Mouse (Mus musculus): ENCODE results near the gene Ccdc114. TPM values are rescaled to one million over a fixed set of nuclear protein-coding genes. Genes with fewer than 3 reads are reported as not detected.
"Not testable (repeated sequence)": the region's sequence is repeated elsewhere in the genome, so short reads cannot be mapped to it uniquely, and the experiment has no call there.

Ccdc114 gene
- polyA plus RNA-seq (2015; fragmentation: Nextera tagmentation; extraction: Ambion mirVana): 6.0 TPM in 2 replicates

DNA sequence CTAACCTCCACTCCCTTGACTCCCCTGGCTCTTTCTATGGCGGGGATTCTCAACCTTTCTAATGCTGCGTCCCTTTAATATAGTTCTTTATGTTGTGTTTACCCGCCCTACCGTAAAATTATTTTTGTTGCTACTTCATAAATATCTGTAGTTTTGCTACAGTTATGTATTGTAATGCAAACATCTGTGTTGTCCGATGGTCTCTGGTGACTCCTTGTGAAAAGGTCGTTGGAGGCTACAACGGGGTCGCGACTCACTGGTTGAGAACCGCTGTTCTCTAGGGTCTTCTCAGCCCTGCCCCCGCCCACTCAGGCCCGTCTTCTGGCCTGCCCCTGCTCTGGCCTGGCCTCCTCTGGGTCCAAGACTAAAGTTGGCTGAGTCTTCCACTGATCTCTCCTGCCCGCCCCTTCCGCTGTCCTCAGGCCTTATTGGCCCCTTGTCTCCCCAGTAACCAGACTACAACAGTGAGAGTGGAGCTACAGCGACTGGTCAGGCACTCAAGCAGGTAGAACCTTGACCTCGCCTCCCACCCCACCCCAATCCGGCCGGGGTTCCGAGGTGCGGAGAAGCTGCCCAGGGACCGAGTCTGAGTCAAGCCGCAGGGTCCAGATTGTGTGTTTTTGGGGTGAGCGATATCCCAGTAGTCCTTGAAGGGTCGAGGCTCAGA lies at the start of gene Ccdc114:
TSS of gene Ccdc114 (plus strand) at position 311 of the 667 bp plus-strand sequence.
- Histone ChIP-seq H3K4me1 (peaks cover 15% of the 10 kb centered on the region), H3K4me2 (peak within 1 kb of the TSS; percentile 83), H3K27ac (peak within 1 kb of the TSS; percentile 80), H3K9ac (peak within 1 kb of the TSS; percentile 46), H3K36me3 (replicated peaks) (no peaks in the 10 kb centered on the region), H3K4me3 (peak within 1 kb of the TSS; percentile 49), H3K27me3 (replicated peaks) (peaks cover 10% of the 10 kb centered on the region; the same call in 1 of the 2 replicates), H3K9me3 (no peaks in the 10 kb centered on the region)
- WGBS: 4% methylated on average over 24 of the region's 24 CpGs
- ATAC-seq (replicated peaks): peak; percentile 55

DNA sequence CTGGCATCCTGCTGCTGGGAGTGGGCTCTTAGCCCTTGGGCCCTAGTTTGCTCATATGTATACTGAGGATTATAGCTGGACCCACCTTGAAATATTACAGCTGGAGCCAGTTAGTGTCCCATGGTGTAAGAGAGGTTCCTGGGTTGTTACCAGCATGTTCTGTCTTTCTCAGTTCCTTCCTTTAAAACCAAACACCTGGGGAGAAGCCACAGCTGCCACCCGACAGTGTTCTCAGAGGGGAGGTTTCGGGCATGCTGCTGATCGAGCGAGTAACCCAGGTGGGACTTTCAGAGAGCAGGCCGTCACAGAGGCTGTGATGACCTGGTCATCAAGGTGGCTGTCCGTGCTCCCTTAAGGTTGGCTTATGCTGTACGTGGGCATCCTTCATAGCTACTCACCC lies 47.0 kb upstream of the Ccdc114 start:
- peaks cover 34% of the 10 kb centered on the region for H3K36me3 ChIP-seq (replicated peaks)
- H3K27ac ChIP-seq: no peak overlapping the region
- H3K9ac ChIP-seq: no peak overlapping the region
- peaks cover 22% of the 10 kb centered on the region for H3K4me1 ChIP-seq
- no peak overlapping the region for H3K4me3 ChIP-seq
- no peaks in the 10 kb centered on the region for H3K9me3 ChIP-seq
- no peak for ATAC-seq (replicated peaks)
- 95% methylated on average over 7 of the region's 7 CpGs for WGBS
- no peaks in the 10 kb centered on the region for H3K27me3 ChIP-seq (replicated peaks)
- H3K4me2 ChIP-seq: no peak overlapping the region

DNA sequence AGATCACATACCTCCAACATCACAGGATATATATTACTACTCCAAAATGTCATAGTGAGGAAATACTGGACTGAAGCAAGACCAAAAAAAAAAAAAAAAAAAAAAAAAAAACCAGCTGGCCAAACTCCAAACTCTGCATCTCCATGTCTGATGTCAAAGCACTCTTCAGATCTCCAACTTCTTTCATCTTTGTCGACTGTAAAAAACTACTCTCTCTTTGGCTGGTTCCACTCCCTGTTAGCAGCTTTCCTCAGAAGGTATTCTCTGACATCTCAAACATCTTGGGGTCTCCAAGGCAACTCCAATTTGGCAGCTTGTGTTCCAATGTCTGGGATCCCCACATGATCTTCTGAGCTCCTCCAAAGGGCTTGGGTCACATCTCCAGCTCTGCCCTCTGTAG lies 45.6 kb upstream of the Ccdc114 start, which contains the start of gene Grin2d:
TSS of gene Grin2d (minus strand) at position 101 of the 400 bp plus-strand sequence.
- not testable (repeated sequence) for ATAC-seq (replicated peaks)

DNA sequence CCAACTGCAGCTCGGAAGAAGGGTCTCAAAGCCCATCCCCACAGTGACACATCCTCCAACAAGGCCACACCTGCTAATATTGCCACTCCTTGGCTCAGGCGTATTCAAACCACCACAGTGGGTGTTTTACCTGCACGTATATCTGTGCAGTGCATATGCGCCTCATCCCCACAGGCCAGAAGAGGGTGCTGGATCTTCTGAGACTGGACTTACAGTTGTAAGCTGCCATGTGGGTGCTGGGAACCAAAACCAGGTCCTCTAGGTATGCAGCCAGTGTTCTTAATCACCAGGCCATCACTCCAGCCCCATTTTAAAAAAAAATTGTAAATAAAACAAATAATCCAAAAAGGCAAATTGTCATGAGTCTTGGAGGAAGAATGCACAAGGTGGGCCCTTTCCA lies 43.3 kb upstream of the Ccdc114 start:
- WGBS: 98% methylated on average over 4 of the region's 4 CpGs
- H3K9me3 ChIP-seq: no peaks in the 10 kb centered on the region
- 0 out of 2 replicates have a peak, but pooled peaks cover 2% of the 10 kb centered on the region for H3K4me1 ChIP-seq
- H3K36me3 ChIP-seq (replicated peaks): peaks cover 51% of the 10 kb centered on the region
- H3K27ac ChIP-seq: no peak overlapping the region
- H3K4me3 ChIP-seq: no peak overlapping the region
- H3K9ac ChIP-seq: no peak overlapping the region
- H3K4me2 ChIP-seq: no peak overlapping the region
- H3K27me3 ChIP-seq (replicated peaks): no peaks in the 10 kb centered on the region
- ATAC-seq (replicated peaks): no peak

More for the DNA sequence above, 45.6 kb upstream of the Ccdc114 start, which contains the start of gene Grin2d:
- Histone ChIP-seq H3K36me3 (replicated peaks) (peaks cover 46% of the 10 kb centered on the region), H3K4me1 (peaks cover 22% of the 10 kb centered on the region)
- not testable (repeated sequence) for H3K4me3 ChIP-seq; H3K4me2 ChIP-seq; H3K27me3 ChIP-seq (replicated peaks); H3K27ac ChIP-seq; H3K9ac ChIP-seq; H3K9me3 ChIP-seq
- WGBS: 91% methylated on average over 1 of the region's 1 CpGs

DNA sequence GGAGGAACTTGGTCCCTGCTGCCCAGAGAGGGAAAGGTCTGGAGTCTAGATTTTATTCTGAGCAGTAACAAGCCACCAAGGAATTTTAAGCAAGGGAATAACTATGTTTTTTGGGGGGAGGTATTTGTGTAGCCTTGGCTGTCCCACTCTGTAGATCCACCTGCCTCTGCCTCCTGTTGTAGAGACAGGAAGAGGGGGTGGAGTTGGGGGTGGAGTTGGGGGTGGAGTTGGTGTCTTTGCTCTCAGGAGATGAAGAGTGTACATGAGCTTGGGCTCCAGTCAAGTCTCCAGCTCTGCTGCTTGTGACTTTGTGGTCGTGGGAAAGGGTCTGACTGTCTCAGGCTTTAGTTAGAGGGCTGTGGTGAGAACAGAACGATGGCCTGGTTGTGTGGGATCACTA lies 42.9 kb upstream of the Ccdc114 start:
- Histone ChIP-seq H3K4me1 (no peaks in the 10 kb centered on the region), H3K4me3 (no peak overlapping the region), H3K9ac (no peak overlapping the region), H3K9me3 (no peaks in the 10 kb centered on the region), H3K4me2 (no peak overlapping the region), H3K27me3 (replicated peaks) (no peaks in the 10 kb centered on the region), H3K27ac (no peak overlapping the region), H3K36me3 (replicated peaks) (peaks cover 54% of the 10 kb centered on the region)
- 91% methylated on average over 2 of the region's 2 CpGs for WGBS
- no peak for ATAC-seq (replicated peaks)

DNA sequence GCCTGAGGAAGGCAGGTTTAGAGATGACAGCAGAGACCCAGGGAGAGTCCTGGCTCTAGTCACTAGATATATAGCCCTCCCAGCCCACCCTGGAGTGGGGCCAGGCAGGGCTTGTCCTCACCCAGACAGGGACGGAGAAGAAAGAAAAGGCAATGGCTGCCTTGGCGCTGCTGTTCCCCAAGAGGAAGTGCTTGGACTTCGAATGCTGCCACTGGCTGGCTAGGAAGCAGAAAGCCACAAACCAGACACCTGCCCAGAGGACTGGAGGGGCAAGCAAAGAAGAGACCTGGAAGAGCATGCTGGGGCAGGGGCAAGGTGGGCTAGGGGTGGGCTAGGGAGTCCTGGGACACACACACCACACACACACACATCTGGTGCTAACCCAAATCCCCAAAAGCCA lies 36.6 kb upstream of the Ccdc114 start:
- no peak overlapping the region for H3K4me2 ChIP-seq
- no peaks in the 10 kb centered on the region for H3K27me3 ChIP-seq (replicated peaks)
- no peak overlapping the region for H3K27ac ChIP-seq
- no peaks in the 10 kb centered on the region for H3K9me3 ChIP-seq
- no peak overlapping the region for H3K9ac ChIP-seq
- H3K4me1 ChIP-seq: no peaks in the 10 kb centered on the region
- 63% methylated on average over 3 of the region's 3 CpGs for WGBS
- ATAC-seq (replicated peaks): no peak
- peaks cover 16% of the 10 kb centered on the region; the same call in 1 of the 2 replicates for H3K36me3 ChIP-seq (replicated peaks)
- no peak overlapping the region for H3K4me3 ChIP-seq

DNA sequence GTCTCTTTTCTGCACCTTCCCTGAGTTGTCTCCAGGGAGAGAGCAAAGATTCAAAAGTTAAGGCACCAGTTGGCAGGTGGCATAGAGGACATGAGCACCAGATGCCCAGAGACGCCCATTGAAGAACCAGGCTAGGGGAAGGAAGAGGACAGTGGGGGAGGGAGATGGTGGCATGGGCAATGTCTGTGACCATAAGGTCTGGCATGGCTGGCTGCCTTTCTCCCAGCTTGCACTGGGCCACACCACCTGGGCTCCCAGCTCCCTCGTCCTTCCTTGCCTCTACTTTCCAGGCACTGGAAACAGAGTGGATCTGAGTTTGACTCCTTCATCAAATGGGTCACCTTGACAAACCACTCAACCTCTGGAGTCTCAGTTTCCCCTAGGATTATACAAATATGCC lies 31.2 kb upstream of the Ccdc114 start:
- Histone ChIP-seq H3K27ac (no peak overlapping the region), H3K4me3 (no peak overlapping the region), H3K36me3 (replicated peaks) (no peaks in the 10 kb centered on the region), H3K27me3 (replicated peaks) (no peaks in the 10 kb centered on the region), H3K4me1 (peaks cover 8% of the 10 kb centered on the region), H3K9ac (no peak overlapping the region), H3K4me2 (no peak overlapping the region), H3K9me3 (no peaks in the 10 kb centered on the region)
- WGBS: 74% methylated on average over 2 of the region's 2 CpGs
- ATAC-seq (replicated peaks): no peak

DNA sequence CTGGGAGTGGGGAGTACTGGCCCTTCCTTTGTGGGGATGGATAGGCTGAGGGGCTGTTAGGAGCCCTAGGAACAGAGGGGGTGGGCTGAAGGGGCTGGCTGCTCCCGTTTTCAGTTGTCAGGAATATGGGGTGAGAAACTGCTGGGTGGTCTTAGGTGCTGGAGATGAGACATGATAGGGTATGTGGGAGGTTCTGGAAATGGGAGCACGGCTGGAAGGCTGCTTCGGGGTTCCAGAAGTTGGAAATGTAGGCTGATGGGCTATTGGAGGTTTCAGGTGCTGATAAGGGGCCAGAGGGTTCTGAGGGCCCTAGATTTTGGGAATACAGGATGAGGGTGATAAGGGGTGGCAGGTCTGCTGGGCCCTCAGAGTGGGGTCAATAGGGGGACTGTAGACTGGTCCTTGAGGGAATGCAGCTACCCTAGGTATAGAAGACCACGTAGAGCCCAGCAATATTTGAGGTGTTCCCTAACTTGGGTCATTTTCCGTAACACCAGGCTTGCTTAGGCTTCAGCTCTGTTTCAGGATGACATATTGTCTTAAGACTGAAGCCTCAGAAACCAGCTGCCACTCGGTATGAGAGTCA lies 27.8 kb upstream of the Ccdc114 start:
- WGBS: 77% methylated on average over 6 of the region's 6 CpGs
- peaks cover 14% of the 10 kb centered on the region for H3K4me1 ChIP-seq

DNA sequence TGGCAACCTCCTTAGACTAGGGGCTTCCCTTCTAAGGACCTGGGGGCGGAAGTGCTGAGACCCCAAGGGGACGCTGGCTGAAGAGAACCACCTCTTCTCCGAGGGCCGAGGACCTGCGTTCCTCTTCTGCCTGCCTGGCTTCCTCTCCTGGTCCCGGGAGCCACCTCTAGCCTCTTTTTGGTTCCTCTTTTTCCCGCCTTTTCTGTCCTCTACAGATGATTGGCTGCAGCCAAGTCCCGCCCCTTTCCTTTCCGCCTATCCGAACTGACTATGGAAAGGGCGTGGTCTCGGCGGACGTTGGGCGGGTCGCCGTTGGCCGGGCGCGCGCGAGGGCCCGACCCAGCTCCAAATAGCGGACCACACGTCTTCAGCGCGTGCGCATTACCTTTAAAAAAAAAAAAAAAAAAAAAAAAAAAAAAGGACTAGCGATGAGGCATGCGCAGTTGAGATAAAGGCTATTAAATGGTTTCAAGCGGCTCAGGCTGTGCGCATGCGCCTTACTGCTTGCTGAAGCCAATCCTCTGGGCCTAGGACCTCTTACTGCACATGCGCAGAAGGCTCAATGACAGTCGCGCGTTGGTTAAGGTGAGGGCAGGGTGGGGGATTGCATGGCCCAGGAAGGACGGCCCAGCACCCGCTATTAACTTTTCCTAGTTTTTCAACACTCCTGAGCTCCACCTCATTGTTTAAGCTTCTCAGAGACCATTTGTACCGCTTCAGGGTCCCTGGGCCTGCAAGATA lies 27.2 kb upstream of the Ccdc114 start, which contains the start of the genes Syngr4 and Tmem143:
TSS of gene Syngr4 (minus strand) at position 198 of the 741 bp plus-strand sequence.
TSS of gene Tmem143 (plus strand) at position 425 of the 741 bp plus-strand sequence.
- ATAC-seq (replicated peaks): peak; percentile 94
- H3K27ac ChIP-seq: peak within 1 kb of the TSS; percentile 81
- 1% methylated on average over 40 of the region's 40 CpGs for WGBS
- H3K4me3 ChIP-seq: peak within 1 kb of the TSS; percentile 55
- H3K4me2 ChIP-seq: peak within 1 kb of the TSS; percentile 87
- H3K9me3 ChIP-seq: no peaks in the 10 kb centered on the region
- H3K4me1 ChIP-seq: peaks cover 14% of the 10 kb centered on the region
- H3K27me3 ChIP-seq (replicated peaks): no peaks in the 10 kb centered on the region
- peak within 1 kb of the TSS; percentile 70 for H3K9ac ChIP-seq
- no peaks in the 10 kb centered on the region for H3K36me3 ChIP-seq (replicated peaks)

More for the DNA sequence above, 27.8 kb upstream of the Ccdc114 start:
- no peak overlapping the region for H3K9ac ChIP-seq
- H3K4me3 ChIP-seq: peak overlapping the region; percentile 55
- H3K9me3 ChIP-seq: no peaks in the 10 kb centered on the region
- ATAC-seq (replicated peaks): peak; percentile 43
- peak overlapping the region; percentile 87 for H3K4me2 ChIP-seq
- H3K36me3 ChIP-seq (replicated peaks): no peaks in the 10 kb centered on the region
- no peak overlapping the region for H3K27ac ChIP-seq
- no peaks in the 10 kb centered on the region for H3K27me3 ChIP-seq (replicated peaks)

DNA sequence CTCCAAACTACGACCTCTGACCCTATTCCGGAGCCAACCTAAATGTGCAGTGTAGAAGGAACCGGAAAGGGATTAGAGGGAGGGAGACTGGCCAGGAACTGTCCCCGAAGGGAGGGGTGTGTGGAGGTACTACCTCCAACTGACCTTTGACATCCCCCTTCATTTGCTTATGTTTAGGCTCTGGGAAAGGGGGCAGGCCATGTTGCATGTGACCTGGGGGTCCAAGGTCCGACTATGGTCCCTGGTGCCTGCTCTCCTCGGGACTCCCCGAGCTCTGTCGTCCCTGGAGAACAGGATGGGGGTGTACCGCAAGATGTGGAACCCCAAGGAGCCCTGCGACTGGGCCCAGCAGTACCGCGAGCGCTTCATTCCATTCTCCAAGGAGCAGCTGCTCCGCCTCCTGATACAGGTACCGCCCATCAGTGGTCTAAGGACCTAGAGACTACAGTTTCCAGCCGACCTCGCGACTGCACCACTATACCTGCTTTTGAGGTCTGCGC lies 26.6 kb upstream of the Ccdc114 start:
- Histone ChIP-seq H3K27ac (peak overlapping the region; percentile 81), H3K9ac (peak overlapping the region; percentile 70), H3K9me3 (no peaks in the 10 kb centered on the region), H3K4me3 (peak overlapping the region; percentile 55), H3K4me1 (peaks cover 14% of the 10 kb centered on the region), H3K27me3 (replicated peaks) (no peaks in the 10 kb centered on the region), H3K36me3 (replicated peaks) (no peaks in the 10 kb centered on the region), H3K4me2 (peak overlapping the region; percentile 87)
- WGBS: under 1% methylated on average over 19 of the region's 19 CpGs
- ATAC-seq (replicated peaks): peak; percentile 67

DNA sequence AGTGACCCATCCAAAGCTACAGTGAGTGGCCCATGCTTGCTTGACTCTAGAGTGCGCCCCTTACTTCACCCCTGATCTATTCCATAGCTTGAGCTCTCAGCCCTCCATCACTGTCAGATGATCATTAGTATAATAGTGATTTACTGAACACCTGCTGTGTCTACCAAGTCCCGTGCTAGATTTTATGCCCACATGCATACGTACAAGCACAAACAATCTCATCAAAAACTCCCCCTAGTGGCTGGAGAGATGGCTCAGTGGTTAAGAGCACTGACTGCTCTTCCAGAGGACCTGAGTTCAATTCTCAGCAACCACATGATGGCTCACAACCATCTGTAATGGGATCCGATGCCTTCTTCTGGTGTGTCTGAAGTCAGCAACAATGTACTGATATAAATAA lies 25.7 kb upstream of the Ccdc114 start:
- Histone ChIP-seq H3K4me2 (peak overlapping the region; percentile 87), H3K4me3 (peak overlapping the region; percentile 55; the same call in 1 of the 2 replicates), H3K27ac (peak overlapping the region; percentile 81; the same call in 1 of the 2 replicates), H3K4me1 (peaks cover 14% of the 10 kb centered on the region)
- not testable (repeated sequence) for H3K27me3 ChIP-seq (replicated peaks); H3K9me3 ChIP-seq; H3K9ac ChIP-seq; H3K36me3 ChIP-seq (replicated peaks); ATAC-seq (replicated peaks)
- WGBS: 51% methylated on average over 4 of the region's 4 CpGs

DNA sequence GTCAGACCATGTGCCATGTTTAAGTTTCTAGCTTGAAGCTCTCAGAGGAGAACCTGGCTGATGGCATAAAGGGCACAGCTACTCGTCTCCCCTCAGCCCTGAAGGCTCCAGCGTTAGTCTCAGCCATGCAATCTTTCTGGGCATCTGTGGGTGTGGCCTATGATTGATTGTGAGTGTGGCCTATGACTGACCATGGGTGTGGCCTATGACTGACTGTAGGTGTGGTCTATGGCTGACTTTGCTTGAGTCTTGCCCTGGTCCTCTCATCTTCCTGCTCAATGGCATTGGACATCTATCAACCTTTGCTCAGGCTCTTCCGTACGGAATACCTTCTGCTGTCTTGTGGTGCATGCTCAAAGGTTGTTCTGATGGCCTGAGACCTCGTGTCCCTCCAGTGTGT lies 22.3 kb upstream of the Ccdc114 start:
- no peak overlapping the region for H3K4me2 ChIP-seq
- no peaks in the 10 kb centered on the region for H3K36me3 ChIP-seq (replicated peaks)
- WGBS: 60% methylated on average over 5 of the region's 5 CpGs
- H3K9ac ChIP-seq: no peak overlapping the region
- no peak overlapping the region for H3K27ac ChIP-seq
- ATAC-seq (replicated peaks): no peak
- no peaks in the 10 kb centered on the region for H3K9me3 ChIP-seq
- H3K4me3 ChIP-seq: no peak overlapping the region
- H3K4me1 ChIP-seq: peaks cover 10% of the 10 kb centered on the region
- H3K27me3 ChIP-seq (replicated peaks): no peaks in the 10 kb centered on the region

All from midbrain, embryonic 15.5 days (tissue).